In the genomic region with DNA sequence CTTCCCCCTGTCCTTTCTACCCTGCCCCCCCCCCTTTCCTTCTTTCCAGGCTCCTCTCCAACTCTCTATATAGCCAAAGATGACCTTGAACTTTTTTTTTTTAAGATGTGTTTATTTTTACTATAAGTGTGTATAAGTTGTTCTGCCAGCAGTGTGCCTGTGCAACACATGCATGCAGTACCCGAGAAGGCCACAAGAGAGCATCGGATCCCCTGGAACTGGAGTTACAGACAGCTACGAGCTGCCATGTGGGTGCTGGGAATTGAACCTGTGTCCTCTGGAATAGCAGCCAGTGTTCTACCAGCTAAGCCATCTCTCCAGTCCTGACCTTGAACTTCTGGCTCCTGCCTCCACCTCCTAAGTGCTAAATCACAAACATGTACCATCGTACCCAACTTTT, we compare ENCODE assay signal across 12 mouse cellular contexts. TPM values are rescaled to one million over a fixed set of nuclear protein-coding genes. Genes with fewer than 3 reads are reported as not detected.
DNase-seq lines count a peak whose midpoint lies in the region; ATAC-seq and TF ChIP-seq lines count a peak whose summit lies in the region.
"Had no signal": no experiment of that assay in that cellular context is flagged by ENCODE, and none has a peak within 500 bp of the region (broad histone marks: within the 10 kb centered on the region; RNA-seq: fewer than 3 reads in every experiment).

No protein-coding gene starts in this region.

- no peak overlapping the region for H3K4me3 ChIP-seq in heart, embryonic 12.5 days
- H3K4me3 ChIP-seq in lung, adult 2 months (replicated peaks; ENCODE audit: extremely low read depth, low read depth, low read length): no peak overlapping the region
- no peak overlapping the region for H3K4me3 ChIP-seq in ES-Bruce4 (ENCODE audit: low read depth, low read length)
- no peak overlapping the region for H3K4me3 ChIP-seq in intestine, postnatal 0 days (ENCODE audit: low read depth, low read length)
- H3K4me3 ChIP-seq: embryonic facial prominence, embryonic 13.5 days; midbrain, embryonic 13.5 days; neural tube, embryonic 15.5 days had no signal

- no peak for ATAC-seq in heart, embryonic 12.5 days (ENCODE audit: insufficient number of reproducible peaks, low FRiP score)
- ATAC-seq in intestine, postnatal 0 days: no peak
- ATAC-seq: midbrain, embryonic 13.5 days had no signal

- 87% methylated on average over 4 of the region's 4 CpGs for WGBS in heart, embryonic 12.5 days
- 84% methylated on average over 4 of the region's 4 CpGs for WGBS in lung, adult 2 months
- 86% methylated on average over 4 of the region's 4 CpGs for WGBS in intestine, postnatal 0 days

- 0 out of 2 replicates have a peak, but pooled peaks cover 9% of the 10 kb centered on the region for H3K27me3 ChIP-seq in heart, embryonic 12.5 days (replicated peaks)
- no peaks in the 10 kb centered on the region for H3K27me3 ChIP-seq in ES-Bruce4 (ENCODE audit: control insufficient read depth, insufficient read depth, low read length, poor library complexity, severe bottlenecking)
- no peaks in the 10 kb centered on the region for H3K27me3 ChIP-seq in intestine, postnatal 0 days (replicated peaks; ENCODE audit: control insufficient read depth, insufficient read depth, low read length)
- H3K27me3 ChIP-seq: embryonic facial prominence, embryonic 13.5 days; midbrain, embryonic 13.5 days; neural tube, embryonic 15.5 days had no signal

- H3K4me1 ChIP-seq in heart, embryonic 12.5 days (replicated peaks): peaks cover 20% of the 10 kb centered on the region
- peaks cover 8% of the 10 kb centered on the region for H3K4me1 ChIP-seq in lung, adult 2 months (ENCODE audit: control insufficient read depth, insufficient read depth, low read length)
- H3K4me1 ChIP-seq in ES-Bruce4 (ENCODE audit: control insufficient read depth, insufficient read depth, low read length): no peaks in the 10 kb centered on the region
- H3K4me1 ChIP-seq in intestine, postnatal 0 days (replicated peaks; ENCODE audit: control insufficient read depth, insufficient read depth, low read length): no peaks in the 10 kb centered on the region

- no peak overlapping the region for H3K9ac ChIP-seq in heart, embryonic 12.5 days
- no peak overlapping the region for H3K9ac ChIP-seq in ES-Bruce4 (ENCODE audit: low read depth, poor library complexity, severe bottlenecking)
- no peak overlapping the region for H3K9ac ChIP-seq in intestine, postnatal 0 days (ENCODE audit: low read depth, low read length)
- H3K9ac ChIP-seq: embryonic facial prominence, embryonic 13.5 days; midbrain, embryonic 13.5 days; neural tube, embryonic 15.5 days had no signal

- no peak overlapping the region for H3K4me2 ChIP-seq in heart, embryonic 12.5 days
- H3K4me2 ChIP-seq in intestine, postnatal 0 days (replicated peaks; ENCODE audit: low read depth): no peak overlapping the region
- H3K4me2 ChIP-seq: embryonic facial prominence, embryonic 13.5 days; midbrain, embryonic 13.5 days; neural tube, embryonic 15.5 days had no signal

- TF ChIP-seq CTCF in lung, adult 2 months (IDR thresholded peaks at IDR 0.05; ENCODE audit: insufficient read depth, low read length): 0 out of 2 replicates have a peak, but pooled peaks have one; percentile 31
- peak; percentile 60 for TF ChIP-seq CTCF in ES-Bruce4 (IDR thresholded peaks at IDR 0.05; ENCODE audit: low read depth, low read length)
- peak; percentile 55 for TF ChIP-seq CTCF in intestine, postnatal 0 days (IDR thresholded peaks at IDR 0.05; ENCODE audit: low read depth)

- peak overlapping the region; percentile 40; the same call in 1 of the 2 replicates for H3K27ac ChIP-seq in heart, embryonic 12.5 days (ENCODE audit: poor library complexity, severe bottlenecking)
- no peak overlapping the region for H3K27ac ChIP-seq in ES-Bruce4 (ENCODE audit: insufficient read depth, low read length)
- H3K27ac ChIP-seq in intestine, postnatal 0 days (ENCODE audit: low read depth, low read length): no peak overlapping the region
- H3K27ac ChIP-seq: embryonic facial prominence, embryonic 13.5 days; midbrain, embryonic 13.5 days; neural tube, embryonic 15.5 days had no signal

- no peak for DNase-seq in heart, postnatal 10 days
- no peak for DNase-seq in lung, adult 2 months
- DNase-seq in lung, adult 18-20 months: no peak
- DNase-seq in frontal cortex, postnatal 36 days (ENCODE audit: low spot score in 2 of 2): no peak
- DNase-seq in layer of hippocampus, adult 8-10 months (ENCODE audit: low spot score in 2 of 2): no peak
- DNase-seq: right cerebral cortex, postnatal 4 days had no signal

- TF ChIP-seq POLR2A in lung, adult 2 months (IDR thresholded peaks at IDR 0.05; ENCODE audit: borderline replicate concordance, extremely low read depth, low read depth, low read length): no peak
- no peak for TF ChIP-seq POLR2A in ES-Bruce4 (IDR thresholded peaks at IDR 0.05; ENCODE audit: insufficient read depth, low read length)

- H3K9me3 ChIP-seq in heart, embryonic 12.5 days (replicated peaks): no peaks in the 10 kb centered on the region
- no peaks in the 10 kb centered on the region for H3K9me3 ChIP-seq in ES-Bruce4 (replicated peaks; ENCODE audit: control insufficient read depth, insufficient read depth, low read length, poor library complexity, severe bottlenecking)
- H3K9me3 ChIP-seq in intestine, postnatal 0 days (ENCODE audit: control insufficient read depth): no peaks in the 10 kb centered on the region
- H3K9me3 ChIP-seq: midbrain, embryonic 13.5 days; neural tube, embryonic 15.5 days had no signal

- no peak for TF ChIP-seq EP300 in ES-Bruce4 (IDR thresholded peaks at IDR 0.05; ENCODE audit: insufficient read depth, low read depth, low read length)

- intact Hi-C loops in heart, postnatal 10 days (cut with DNase I): no loop called here

- no peaks in the 10 kb centered on the region for H3K36me3 ChIP-seq in heart, embryonic 12.5 days
- H3K36me3 ChIP-seq in ES-Bruce4 (ENCODE audit: control insufficient read depth, insufficient read depth, low read length, poor library complexity, severe bottlenecking): no peaks in the 10 kb centered on the region
- H3K36me3 ChIP-seq in intestine, postnatal 0 days (ENCODE audit: control insufficient read depth, insufficient read depth): no peaks in the 10 kb centered on the region
- H3K36me3 ChIP-seq: embryonic facial prominence, embryonic 13.5 days; midbrain, embryonic 13.5 days; neural tube, embryonic 15.5 days had no signal

RNA-seq across cellular contexts. Expression of a gene that starts 9.5 kb away (rescaled TPM):
- 320 and 321 TPM in 2 replicates for polyA plus RNA-seq in heart, embryonic 12.5 days (2016; fragmentation: Nextera tagmentation; extraction: Ambion mirVana)
- 100 to 1,000 TPM; 104 TPM for total RNA-seq in heart, postnatal 10 days (2021)
- polyA plus RNA-seq in lung, adult 2 months (2012; rRNA removed): 390 and 505 TPM in 2 replicates
- polyA plus RNA-seq in ES-Bruce4 (2011; ENCODE audit: insufficient read depth, insufficient read length, low read depth, missing spikeins): 9.6 and 11.0 TPM in 2 replicates
- polyA plus RNA-seq in intestine, postnatal 0 days (2015; fragmentation: Nextera tagmentation; extraction: Ambion mirVana): 106 and 118 TPM in 2 replicates
- total RNA-seq in layer of hippocampus, adult 8-10 months (2022): 10 to 100 TPM; 40.5 to 59.5 (median 48.7) TPM

RNA-seq across cellular contexts. Expression of a gene that starts 19.4 kb away (rescaled TPM):
- polyA plus RNA-seq in heart, embryonic 12.5 days (2016; fragmentation: Nextera tagmentation; extraction: Ambion mirVana): 8.1 and 9.3 TPM in 2 replicates
- 1 to 10 TPM; 4.3 to 6.8 TPM for total RNA-seq in heart, postnatal 10 days (2021)
- 8.9 and 11.2 TPM in 2 replicates for polyA plus RNA-seq in lung, adult 2 months (2012; rRNA removed)
- 3.1 and 6.3 TPM in 2 replicates for polyA plus RNA-seq in ES-Bruce4 (2011; ENCODE audit: insufficient read depth, insufficient read length, low read depth, missing spikeins)
- 4.1 and 4.2 TPM in 2 replicates for polyA plus RNA-seq in intestine, postnatal 0 days (2015; fragmentation: Nextera tagmentation; extraction: Ambion mirVana)
- total RNA-seq in layer of hippocampus, adult 8-10 months (2022): 1 to 10 TPM in 2 of 4 experiments, under 1 TPM in 2; 0.57 to 1.2 (median 0.98) TPM

RNA-seq across cellular contexts. Expression of a gene that starts 53.3 kb away (rescaled TPM):
- polyA plus RNA-seq in heart, embryonic 12.5 days (2016; fragmentation: Nextera tagmentation; extraction: Ambion mirVana): 2.9 and 3.4 TPM in 2 replicates
- total RNA-seq in heart, postnatal 10 days (2021): 10 to 100 TPM in 1 of 2 experiments, 1 to 10 TPM in 1; 5.7 to 10.8 TPM
- polyA plus RNA-seq in lung, adult 2 months (2012; rRNA removed): 8.7 and 9.3 TPM in 2 replicates
- polyA plus RNA-seq in ES-Bruce4 (2011; ENCODE audit: insufficient read depth, insufficient read length, low read depth, missing spikeins): 7.2 and 9.3 TPM in 2 replicates
- polyA plus RNA-seq in intestine, postnatal 0 days (2015; fragmentation: Nextera tagmentation; extraction: Ambion mirVana): 0.95 and 1.1 TPM in 2 replicates
- 1 to 10 TPM; 2.5 to 6.3 (median 4.6) TPM for total RNA-seq in layer of hippocampus, adult 8-10 months (2022)
